Mouse (Mus musculus) forebrain, embryonic 11.5 days (tissue): ENCODE measurements at regions not wholly inside any gene's neighbourhood (a gene's known extent, or its start where the extent isn't known, plus 50 kb on each side); places are given as distances from the start of the nearest gene placed in this dataset.
A peak's percentile ranks its signal among the peaks of the same experiment; 100 is the strongest.

ENCODE experiments used
- ATAC-seq: fragments of 200-750 bp; cut with Nextera tagmentation; replicated peaks from 2 replicates; pipeline ENCODE4 v1.8.0; 2017; ENCODE audit warnings: moderate TSS enrichment; ENCODE audit not compliant: low FRiP score
- DNase-seq: peaks from one replicate; pipeline ENCODE4 v3.0.0-alpha.2; 2017; ENCODE audit warnings: low spot score
- H3K27ac ChIP-seq: fragments of 300-500 bp; sonication (generic); 2 replicates; pipeline ENCODE4 v1.5.1; 2014; ENCODE audit warnings: low read depth, low read length
- H3K27me3 ChIP-seq: fragments of 300-500 bp; sonication (generic); 2 replicates; pipeline ENCODE4 v1.6.1; 2014; ENCODE audit warnings: mild to moderate bottlenecking, low read length, mixed read lengths; ENCODE audit not compliant: control insufficient read depth, insufficient read depth
- H3K36me3 ChIP-seq: fragments of 300-500 bp; sonication (generic); 2 replicates; pipeline ENCODE4 v1.6.1; 2014; ENCODE audit warnings: mild to moderate bottlenecking, low read length, moderate library complexity, mixed read lengths; ENCODE audit not compliant: control insufficient read depth, insufficient read depth
- H3K4me1 ChIP-seq: fragments of 300-500 bp; sonication (generic); replicated peaks from 2 replicates; pipeline ENCODE4 v1.6.1; 2014; ENCODE audit warnings: low read length, mixed read lengths; ENCODE audit not compliant: control insufficient read depth, insufficient read depth
- H3K4me2 ChIP-seq: fragments of 300-500 bp; sonication (generic); 2 replicates; pipeline ENCODE4 v1.6.1; 2014; ENCODE audit warnings: low read depth, mild to moderate bottlenecking, low read length, moderate library complexity, mixed read lengths; ENCODE audit not compliant: severe bottlenecking
- H3K4me3 ChIP-seq: fragments of 300-500 bp; sonication (generic); 2 replicates; pipeline ENCODE4 v1.5.1; 2014; ENCODE audit warnings: low read depth, low read length
- H3K9ac ChIP-seq: fragments of 300-500 bp; sonication (generic); 2 replicates; pipeline ENCODE4 v1.6.1; 2014; ENCODE audit warnings: low read length
- H3K9me3 ChIP-seq: fragments of 300-500 bp; sonication (generic); 2 replicates; pipeline ENCODE4 v1.6.1; 2016; ENCODE audit warnings: low read length, mixed read lengths; ENCODE audit not compliant: control insufficient read depth
- whole genome bisulfite sequencing: fragments of 180-500 bp; shearing (Covaris S2); extraction: QIAGEN DNeasy Blood & Tissue Kit; methylation state at CpG from one replicate; pipeline ENCODE4 v1.1.7; 2014; 5-methylcytosine and 5-hydroxymethylcytosine counted together

DNA sequence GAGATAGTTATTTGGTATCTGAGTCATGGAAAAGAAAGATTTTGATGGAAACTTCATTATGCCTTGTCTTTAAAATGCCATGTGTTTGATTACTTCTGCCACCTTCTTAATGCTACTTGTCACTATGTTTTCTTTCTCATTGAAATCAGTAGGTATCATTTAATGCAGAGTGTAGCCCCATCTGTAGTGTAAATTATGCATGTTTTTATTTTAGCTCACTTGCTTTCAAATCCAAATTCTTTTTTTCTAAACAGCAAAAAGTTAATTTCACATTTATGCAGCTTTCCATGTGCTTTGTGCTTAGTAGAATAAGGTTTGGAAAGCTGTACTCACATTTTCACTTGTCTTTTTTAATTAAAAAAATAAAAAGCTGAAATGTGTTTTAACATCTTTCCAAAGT, 748.0 kb upstream of the Epha7 start:
- Histone ChIP-seq H3K9ac (no peak overlapping the region), H3K36me3 (no peaks in the 10 kb centered on the region), H3K27ac (no peak overlapping the region), H3K9me3 (no peaks in the 10 kb centered on the region), H3K4me3 (no peak overlapping the region), H3K4me1 (no peaks in the 10 kb centered on the region), H3K27me3 (no peaks in the 10 kb centered on the region), H3K4me2 (no peak overlapping the region)
- ATAC-seq (no peak), DNase-seq (no peak)

GRCm38 (mm10) chr4:28065828-28066227, 747.1 kb upstream of the Epha7 start:
- Histone ChIP-seq H3K9ac (no peak overlapping the region), H3K27me3 (no peaks in the 10 kb centered on the region), H3K9me3 (no peaks in the 10 kb centered on the region), H3K4me3 (no peak overlapping the region), H3K27ac (no peak overlapping the region), H3K4me1 (no peaks in the 10 kb centered on the region), H3K4me2 (no peak overlapping the region), H3K36me3 (no peaks in the 10 kb centered on the region)
- ATAC-seq = no peak
- 50% methylated on average over 1 of the region's 1 CpGs for whole genome bisulfite sequencing
- DNase-seq = no peak

DNA sequence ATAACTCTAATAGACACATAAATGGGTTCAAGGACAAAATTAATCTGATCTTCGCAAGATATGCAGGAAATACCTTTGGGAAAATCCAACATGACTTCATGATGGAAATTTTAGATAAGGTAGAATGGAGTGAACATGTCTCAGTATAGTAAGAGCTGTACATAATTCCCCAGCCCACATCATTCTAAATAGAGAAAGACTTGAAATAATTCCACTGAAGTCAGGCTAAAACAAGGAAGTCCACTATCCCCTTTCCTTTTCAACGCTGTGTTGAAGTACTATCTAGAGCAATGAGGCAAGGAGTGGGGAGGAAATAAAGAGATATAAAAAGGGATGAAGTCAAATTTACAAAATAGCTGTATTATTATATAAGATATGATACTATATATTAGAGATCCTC, 733.9 kb upstream of the Epha7 start:
- ATAC-seq = no peak
- Histone ChIP-seq H3K4me2 (no peak overlapping the region), H3K9ac (no peak overlapping the region), H3K36me3 (no peaks in the 10 kb centered on the region), H3K4me3 (no peak overlapping the region), H3K27ac (no peak overlapping the region), H3K27me3 (no peaks in the 10 kb centered on the region), H3K9me3 (no peaks in the 10 kb centered on the region), H3K4me1 (no peaks in the 10 kb centered on the region)
- DNase-seq = no peak
- WGBS = 89% methylated on average over 2 of the region's 2 CpGs

GRCm38 (mm10) chr4:28092854-28093253, 720.1 kb upstream of the Epha7 start:
- 65% methylated on average over 3 of the region's 3 CpGs for WGBS

DNA sequence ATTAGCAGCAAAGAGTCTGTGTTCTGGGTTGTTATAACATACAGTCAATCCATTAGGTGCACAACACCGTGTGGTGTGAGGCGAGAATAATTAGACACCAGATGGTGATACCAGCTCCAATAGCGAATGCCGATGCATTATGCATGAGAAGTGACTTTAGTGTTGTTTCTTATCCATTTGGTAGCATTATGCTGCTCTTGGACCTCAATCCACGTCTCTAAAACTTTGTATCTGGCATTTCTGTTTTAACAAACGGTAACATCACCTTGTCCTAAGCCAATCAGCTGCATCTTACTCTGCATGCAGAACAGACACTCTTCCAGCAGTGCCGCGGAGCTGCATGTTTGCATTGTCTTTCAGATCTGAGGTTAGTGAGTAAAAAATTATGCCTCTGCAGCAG, 669.8 kb upstream of the Epha7 start:
- 73% methylated on average over 8 of the region's 8 CpGs for WGBS
- Histone ChIP-seq H3K4me2 (no peak overlapping the region), H3K27ac (no peak overlapping the region), H3K27me3 (no peaks in the 10 kb centered on the region), H3K4me1 (no peaks in the 10 kb centered on the region), H3K36me3 (no peaks in the 10 kb centered on the region), H3K4me3 (no peak overlapping the region), H3K9ac (no peak overlapping the region), H3K9me3 (no peaks in the 10 kb centered on the region)
- DNase-seq (no peak), ATAC-seq (peak; percentile 84)

More at GRCm38 (mm10) chr4:28092854-28093253, 720.1 kb upstream of the Epha7 start:
- no peaks in the 10 kb centered on the region for H3K9me3 ChIP-seq
- no peaks in the 10 kb centered on the region for H3K27me3 ChIP-seq
- H3K27ac ChIP-seq = no peak overlapping the region
- no peak overlapping the region for H3K4me2 ChIP-seq
- no peak overlapping the region for H3K4me3 ChIP-seq
- no peak overlapping the region for H3K9ac ChIP-seq
- ATAC-seq (no peak), DNase-seq (no peak)
- H3K4me1 ChIP-seq = no peaks in the 10 kb centered on the region
- no peaks in the 10 kb centered on the region for H3K36me3 ChIP-seq

GRCm38 (mm10) chr4:28155116-28155515, 657.8 kb upstream of the Epha7 start:
- H3K27ac ChIP-seq = no peak overlapping the region
- H3K27me3 ChIP-seq = no peaks in the 10 kb centered on the region
- H3K4me2 ChIP-seq = no peak overlapping the region
- no peaks in the 10 kb centered on the region for H3K4me1 ChIP-seq
- DNase-seq (no peak), ATAC-seq (no peak)
- H3K36me3 ChIP-seq = no peaks in the 10 kb centered on the region
- no peak overlapping the region for H3K9ac ChIP-seq
- no peaks in the 10 kb centered on the region for H3K9me3 ChIP-seq
- WGBS = 89% methylated on average over 2 of the region's 2 CpGs
- H3K4me3 ChIP-seq = no peak overlapping the region

GRCm38 (mm10) chr4:28176771-28177170, 636.2 kb upstream of the Epha7 start:
- Histone ChIP-seq H3K27me3 (no peaks in the 10 kb centered on the region), H3K4me1 (no peaks in the 10 kb centered on the region), H3K9ac (no peak overlapping the region), H3K4me2 (no peak overlapping the region), H3K27ac (no peak overlapping the region), H3K36me3 (no peaks in the 10 kb centered on the region), H3K9me3 (no peaks in the 10 kb centered on the region), H3K4me3 (no peak overlapping the region)
- ATAC-seq (peak; percentile 100), DNase-seq (no peak)
- WGBS = 79% methylated on average over 3 of the region's 3 CpGs

DNA sequence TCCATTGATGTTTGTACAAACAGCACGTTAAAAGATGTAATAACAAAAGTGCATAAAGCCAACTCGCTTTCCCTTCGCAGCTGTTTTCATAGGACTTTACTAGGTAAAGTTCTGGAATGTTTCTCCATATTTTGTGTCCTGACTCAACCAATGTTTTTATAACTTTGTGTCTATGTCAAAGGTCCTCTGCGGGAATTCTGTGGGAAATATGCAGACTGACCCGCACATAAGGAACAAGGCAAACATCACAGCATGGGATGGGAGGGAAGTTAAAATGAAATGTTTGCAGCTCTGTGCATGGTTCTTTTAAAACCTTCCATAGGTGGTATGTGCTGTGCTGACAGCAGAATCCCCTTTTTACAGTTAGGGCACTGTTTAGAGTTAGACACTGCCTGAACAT, 622.1 kb upstream of the Epha7 start:
- Histone ChIP-seq H3K4me1 (no peaks in the 10 kb centered on the region), H3K27ac (no peak overlapping the region), H3K9me3 (no peaks in the 10 kb centered on the region), H3K27me3 (no peaks in the 10 kb centered on the region), H3K9ac (no peak overlapping the region), H3K36me3 (no peaks in the 10 kb centered on the region), H3K4me3 (no peak overlapping the region), H3K4me2 (no peak overlapping the region)
- no peak for DNase-seq
- 79% methylated on average over 5 of the region's 5 CpGs for WGBS
- no peak for ATAC-seq

DNA sequence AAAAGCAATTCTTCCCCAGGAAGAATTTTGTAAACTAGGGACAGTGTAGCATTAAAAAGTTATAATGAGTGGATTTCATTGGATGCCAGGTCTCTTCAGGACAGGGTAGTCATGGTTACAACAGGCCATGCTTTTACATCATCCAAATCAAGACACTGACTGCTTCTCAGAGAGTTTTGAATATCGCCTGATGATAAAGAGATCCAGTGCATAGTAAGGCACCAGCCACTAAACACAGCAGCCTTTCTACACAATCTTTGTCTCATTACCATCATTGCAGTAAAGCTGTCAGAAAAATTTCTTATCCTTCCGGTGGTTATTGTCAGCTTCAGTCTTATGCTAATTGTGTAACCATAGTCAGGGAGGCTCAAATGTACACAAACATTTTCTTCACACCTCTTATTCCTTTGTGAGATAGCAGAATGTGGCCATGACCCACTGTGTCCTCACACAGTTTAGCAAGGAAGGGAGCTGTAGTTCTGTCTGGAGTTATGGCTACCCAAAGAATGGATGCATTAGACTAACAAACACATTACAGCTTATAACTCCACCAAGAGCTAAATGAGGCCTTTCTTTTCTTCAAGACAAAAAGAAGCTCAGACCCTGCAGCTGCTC, 585.2 kb upstream of the Epha7 start:
- Histone ChIP-seq H3K4me1 (no peaks in the 10 kb centered on the region), H3K36me3 (no peaks in the 10 kb centered on the region), H3K9me3 (no peaks in the 10 kb centered on the region), H3K27me3 (no peaks in the 10 kb centered on the region), H3K4me3 (no peak overlapping the region), H3K27ac (no peak overlapping the region), H3K4me2 (no peak overlapping the region), H3K9ac (no peak overlapping the region)
- DNase-seq (no peak), ATAC-seq (peak; percentile 58; the same call in 1 of the 2 replicates)
- WGBS = 68% methylated on average over 2 of the region's 2 CpGs
